Mouse (Mus musculus) liver, adult 2 months (tissue): Measurements from ENCODE around the gene Inafm2. TPM values are rescaled to one million over a fixed set of nuclear protein-coding genes. Genes with fewer than 3 reads are reported as not detected.

Experiments
- DNase-seq: peaks from one replicate; pipeline ENCODE4 v3.0.0-alpha.2; 2011; ENCODE audit warnings: low read depth, low spot score; ENCODE audit errors: extremely low read depth
- H3K27ac ChIP-seq: fragments of 200-500 bp; replicated peaks from 2 replicates; pipeline ENCODE4 v1.5.1; 2012; ENCODE audit warnings: low read depth, mild to moderate bottlenecking, control low read depth, inconsistent platforms, low read length; ENCODE audit not compliant: insufficient read depth
- H3K27me3 ChIP-seq: fragments of 200-500 bp; 2 replicates; pipeline ENCODE4 v1.6.1; 2012; ENCODE audit warnings: mild to moderate bottlenecking, moderate library complexity, low read length, inconsistent platforms; ENCODE audit not compliant: control insufficient read depth, insufficient read depth
- H3K36me3 ChIP-seq: fragments of 200-500 bp; 2 replicates; pipeline ENCODE4 v1.6.1; 2012; ENCODE audit warnings: low read length, inconsistent platforms; ENCODE audit not compliant: control insufficient read depth, insufficient read depth
- H3K4me1 ChIP-seq: fragments of 200-500 bp; 2 replicates; pipeline ENCODE4 v1.6.1; 2011; ENCODE audit warnings: low read length; ENCODE audit not compliant: control insufficient read depth, insufficient read depth
- H3K4me3 ChIP-seq: fragments of 200-500 bp; 2 replicates; pipeline ENCODE4 v1.5.1; 2011; ENCODE audit warnings: low read depth, mild to moderate bottlenecking, control low read depth, low read length, moderate library complexity; ENCODE audit not compliant: insufficient read depth
- H3K79me2 ChIP-seq: fragments of 200-500 bp; 2 replicates; pipeline ENCODE4 v1.6.1; 2012; ENCODE audit warnings: inconsistent platforms, mild to moderate bottlenecking, low read length, moderate library complexity; ENCODE audit not compliant: control insufficient read depth, insufficient read depth
- H3K9ac ChIP-seq: fragments of 200-500 bp; 2 replicates; pipeline ENCODE4 v1.6.1; 2012; ENCODE audit warnings: low read depth, mild to moderate bottlenecking, control low read depth, inconsistent platforms, low read length
- CTCF ChIP-seq: fragments of 200-500 bp; IDR thresholded peaks from 2 replicates; pipeline ENCODE4 v1.5.1; 2011; ENCODE audit warnings: low read depth, low read length, control low read depth
- POLR2A ChIP-seq: fragments of 200-500 bp; IDR thresholded peaks from 2 replicates; pipeline ENCODE4 v1.6.1; 2011; ENCODE audit warnings: low read length, control low read depth; ENCODE audit not compliant: insufficient read depth; ENCODE audit errors: extremely low read depth
- WGBS: fragments of 180-500 bp; shearing (Covaris S2); methylation state at CpG from one replicate; pipeline ENCODE4 v1.1.7; 2018; 5-methylcytosine and 5-hydroxymethylcytosine counted together
- polyA plus RNA-seq: library from polyadenylated mRNA; depleted of rRNA; stranded (reverse); fragments of >200 nt; gene quantifications from 2 replicates; pipeline ENCODE4 v1.2.3, GENCODE M21; 2012
- total RNA-seq: library from RNA; depleted of rRNA; stranded (reverse); fragments of >200 nt; gene quantifications from 2 replicates; pipeline ENCODE4 v1.2.3, GENCODE M21; 2014

The Inafm2 gene
- total and polyA plus RNA-seq, 2 experiments: 4.4 to 4.7 TPM

- no peaks in the 10 kb centered on the region for H3K27me3 ChIP-seq
- peaks cover 10% of the 10 kb centered on the region for H3K4me1 ChIP-seq
- H3K79me2 ChIP-seq: no peaks in the 10 kb centered on the region
- DNase-seq: no peak
- no peaks in the 10 kb centered on the region for H3K36me3 ChIP-seq
- WGBS: 27% methylated on average over 8 of the region's 8 CpGs
- H3K27ac ChIP-seq: no peak overlapping the region
- H3K9ac ChIP-seq: no peak overlapping the region
- TF ChIP-seq CTCF (peak; percentile 55), POLR2A (no peak)
- no peak overlapping the region for H3K4me3 ChIP-seq
Measured at GRCm38 (mm10) chr2:118759828-118760227, 14.3 kb downstream of the Inafm2 start.

DNA sequence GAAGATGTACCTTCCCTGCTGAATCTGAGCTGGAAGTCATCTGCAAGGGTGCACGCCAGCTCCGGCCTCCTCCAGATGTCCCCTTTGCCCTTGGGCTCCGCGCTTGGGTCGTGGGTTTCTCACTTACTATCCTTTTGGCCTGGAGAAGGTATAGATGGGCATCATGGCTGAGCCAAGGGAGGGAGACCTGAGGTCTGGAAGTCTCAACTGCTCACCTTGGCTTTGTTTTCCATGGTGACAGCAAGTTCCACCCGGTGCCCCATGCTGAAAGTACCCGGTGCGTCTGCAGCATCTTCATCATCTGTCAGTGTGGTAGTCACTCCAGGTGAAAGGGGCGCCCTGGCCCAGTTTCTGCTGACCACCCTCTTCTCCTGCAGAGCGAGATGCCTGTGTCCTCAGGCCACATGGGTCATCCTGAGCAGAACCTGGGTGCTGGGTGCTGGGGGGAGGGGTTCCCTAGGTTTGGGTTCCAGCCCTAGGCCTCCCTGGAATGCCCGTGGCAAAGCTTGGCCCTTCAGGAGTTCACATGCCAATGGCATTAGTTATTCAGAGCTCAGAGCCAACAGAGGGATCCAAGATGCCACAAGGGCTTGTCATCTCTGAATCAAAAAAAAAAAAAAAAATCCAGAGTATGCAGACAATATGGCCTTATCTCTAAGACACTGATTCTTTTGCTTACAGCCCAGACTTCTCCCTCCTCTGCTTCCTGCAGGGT, 14.9 kb downstream of the Inafm2 start:
- DNase-seq: no peak
- Histone ChIP-seq H3K9ac (no peak overlapping the region), H3K27ac (no peak overlapping the region), H3K4me1 (peaks cover 10% of the 10 kb centered on the region), H3K79me2 (no peaks in the 10 kb centered on the region), H3K4me3 (no peak overlapping the region), H3K36me3 (no peaks in the 10 kb centered on the region), H3K27me3 (no peaks in the 10 kb centered on the region)
- 88% methylated on average over 11 of the region's 11 CpGs for WGBS
- TF ChIP-seq CTCF: no peak
- TF ChIP-seq POLR2A: no peak

GRCm38 (mm10) chr2:118761358-118761757, 15.8 kb downstream of the Inafm2 start:
- H3K9ac ChIP-seq: peak overlapping the region; percentile 70
- peak overlapping the region; percentile 30; the same call in 1 of the 2 replicates for H3K4me3 ChIP-seq
- peak overlapping the region; percentile 71; the same call in 1 of the 2 replicates for H3K27ac ChIP-seq
- DNase-seq: no peak
- H3K27me3 ChIP-seq: no peaks in the 10 kb centered on the region
- no peaks in the 10 kb centered on the region for H3K36me3 ChIP-seq
- no peaks in the 10 kb centered on the region for H3K79me2 ChIP-seq
- TF ChIP-seq CTCF (peak; percentile 27; the same call in 1 of the 2 replicates), POLR2A (no peak)
- 85% methylated on average over 12 of the region's 12 CpGs for WGBS
- H3K4me1 ChIP-seq: peaks cover 10% of the 10 kb centered on the region

GRCm38 (mm10) chr2:118761906-118762783, 16.6 kb downstream of the Inafm2 start, which contains the start of gene Ccdc9b:
Gene Ccdc9b (minus strand): TSS chr2:118762661.
- H3K9ac ChIP-seq: peak within 1 kb of the TSS; percentile 70
- H3K36me3 ChIP-seq: no peaks in the 10 kb centered on the region
- peak; percentile 74 for DNase-seq
- TF ChIP-seq POLR2A (no peak), CTCF (no peak; the same call in 1 of the 2 replicates)
- H3K27me3 ChIP-seq: no peaks in the 10 kb centered on the region
- peaks cover 8% of the 10 kb centered on the region for H3K4me1 ChIP-seq
- peak within 1 kb of the TSS; percentile 51 for H3K4me3 ChIP-seq
- H3K27ac ChIP-seq: peak within 1 kb of the TSS; percentile 72
- 23% methylated on average over 29 of the region's 29 CpGs for WGBS
- H3K79me2 ChIP-seq: no peaks in the 10 kb centered on the region

DNA sequence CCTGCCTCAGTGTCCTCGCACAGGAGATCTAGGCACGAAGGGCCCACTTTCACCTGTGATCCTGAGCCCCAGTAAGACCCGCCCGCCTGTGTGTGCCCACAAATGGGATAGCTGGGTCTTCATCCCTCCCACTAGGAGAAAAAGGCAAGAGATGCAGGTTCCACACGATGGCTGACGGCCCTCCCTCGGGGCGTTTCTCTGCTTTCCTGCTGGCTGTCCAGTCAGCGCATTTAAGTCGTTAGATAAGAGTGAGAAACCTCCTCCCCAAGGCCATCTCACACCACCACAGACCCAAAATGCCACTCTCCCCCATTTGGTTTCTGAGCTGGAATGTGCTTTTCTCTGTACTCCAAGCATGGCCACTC, 17.2 kb downstream of the Inafm2 start:
- peak overlapping the region; percentile 60 for H3K9ac ChIP-seq
- no peak; the same call in 1 of the 2 replicates for TF ChIP-seq CTCF
- TF ChIP-seq POLR2A: no peak
- no peaks in the 10 kb centered on the region for H3K36me3 ChIP-seq
- peak overlapping the region; percentile 72 for H3K27ac ChIP-seq
- H3K79me2 ChIP-seq: no peaks in the 10 kb centered on the region
- no peaks in the 10 kb centered on the region for H3K27me3 ChIP-seq
- DNase-seq: no peak
- peak overlapping the region; percentile 51; the same call in 1 of the 2 replicates for H3K4me3 ChIP-seq
- H3K4me1 ChIP-seq: peaks cover 8% of the 10 kb centered on the region
- WGBS: 10% methylated on average over 10 of the region's 10 CpGs
